Mouse (Mus musculus) intestine, postnatal 0 days (tissue): Measurements from ENCODE around the gene Gm4491. TPM values are rescaled to one million over a fixed set of nuclear protein-coding genes. Genes with fewer than 3 reads are reported as not detected.
"Not testable (repeated sequence)": the region's sequence is repeated elsewhere in the genome, so short reads cannot be mapped to it uniquely, and the experiment has no call there.

Experiments
- ATAC-seq: fragments of 200-750 bp; cut with Nextera tagmentation; 2 replicates; pipeline ENCODE4 v1.8.0; 2017; ENCODE audit warnings: mild to moderate bottlenecking, moderate TSS enrichment, moderate library complexity
- H3K27ac ChIP-seq: fragments of 300-500 bp; sonication (generic); 2 replicates; pipeline ENCODE4 v1.5.1; 2014; ENCODE audit warnings: mild to moderate bottlenecking, low read depth, low read length, moderate library complexity
- H3K27me3 ChIP-seq: fragments of 300-500 bp; sonication (generic); replicated peaks from 2 replicates; pipeline ENCODE4 v1.6.1; 2014; ENCODE audit warnings: low read length, mixed read lengths; ENCODE audit not compliant: control insufficient read depth, insufficient read depth
- H3K36me3 ChIP-seq: fragments of 300-500 bp; sonication (generic); 2 replicates; pipeline ENCODE4 v1.6.1; 2014; ENCODE audit warnings: mild to moderate bottlenecking, moderate library complexity; ENCODE audit not compliant: control insufficient read depth, insufficient read depth
- H3K4me1 ChIP-seq: fragments of 300-500 bp; sonication (generic); replicated peaks from 2 replicates; pipeline ENCODE4 v1.6.1; 2014; ENCODE audit warnings: antibody characterized with exemption, low read length, mixed read lengths; ENCODE audit not compliant: control insufficient read depth, insufficient read depth
- H3K4me2 ChIP-seq: fragments of 300-500 bp; sonication (generic); replicated peaks from 2 replicates; pipeline ENCODE4 v1.6.1; 2014; ENCODE audit warnings: low read depth, mild to moderate bottlenecking, moderate library complexity
- H3K4me3 ChIP-seq: fragments of 300-500 bp; sonication (generic); 2 replicates; pipeline ENCODE4 v1.5.1; 2014; ENCODE audit warnings: low read depth, low read length
- H3K9ac ChIP-seq: fragments of 300-500 bp; sonication (generic); 2 replicates; pipeline ENCODE4 v1.6.1; 2014; ENCODE audit warnings: mild to moderate bottlenecking, low read depth, low read length
- H3K9me3 ChIP-seq: fragments of 300-500 bp; sonication (generic); 2 replicates; pipeline ENCODE4 v1.6.1; 2016; ENCODE audit warnings: mixed run types; ENCODE audit not compliant: control insufficient read depth
- CTCF ChIP-seq: sonication (generic); IDR thresholded peaks from 2 replicates; pipeline ENCODE4 v1.5.1; 2016; ENCODE audit warnings: low read depth, mild to moderate bottlenecking, control low read depth, antibody characterized with exemption, moderate library complexity
- WGBS: fragments of 180-500 bp; shearing (Covaris S2); extraction: QIAGEN DNeasy Blood & Tissue Kit; methylation state at CpG from one replicate; pipeline ENCODE4 v1.1.7; 2014; 5-methylcytosine and 5-hydroxymethylcytosine counted together
- polyA plus RNA-seq: library from polyadenylated mRNA; unstranded; fragments of >200 nt; fragmentation: Nextera tagmentation; extraction: Ambion mirVana; gene quantifications from 2 replicates; pipeline ENCODE4 v1.2.1, GENCODE M21; 2015

The Gm4491 gene
- polyA plus RNA-seq, 1 experiment from 2014 or later, result 0.20 TPM

DNA sequence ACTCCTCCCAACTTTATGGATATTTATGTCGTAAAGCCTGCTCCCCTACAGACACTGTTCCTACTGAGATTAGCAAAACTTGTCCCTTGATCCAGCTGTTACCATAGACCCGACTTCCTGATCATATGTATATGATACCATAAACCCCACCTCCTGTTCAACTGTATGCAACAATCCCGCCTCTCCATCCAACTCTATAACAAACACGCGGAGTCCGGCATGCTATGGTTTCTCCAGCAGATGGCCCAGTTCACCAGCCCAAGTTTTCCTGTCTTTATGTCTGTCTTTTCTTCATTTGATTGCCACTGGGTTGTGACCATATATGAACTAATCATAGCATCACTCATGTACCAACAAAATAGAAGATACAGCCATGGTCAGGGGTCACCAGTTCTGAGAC lies 40.1 kb downstream of the Gm4491 start:
- ATAC-seq, result peak; percentile 72
- no peaks in the 10 kb centered on the region for H3K36me3 ChIP-seq
- peak; percentile 79 for TF ChIP-seq CTCF
- no peak overlapping the region for H3K4me3 ChIP-seq
- no peak overlapping the region for H3K27ac ChIP-seq
- H3K4me1 ChIP-seq, result peaks cover 4% of the 10 kb centered on the region
- no peak overlapping the region for H3K9ac ChIP-seq
- no peaks in the 10 kb centered on the region for H3K9me3 ChIP-seq
- 59% methylated on average over 6 of the region's 6 CpGs for WGBS
- no peak overlapping the region for H3K4me2 ChIP-seq
- H3K27me3 ChIP-seq, result no peaks in the 10 kb centered on the region

GRCm38 (mm10) chr14:57069906-57070305 lies 45.8 kb downstream of the Gm4491 start:
- H3K9ac ChIP-seq, H3K27ac ChIP-seq, H3K27me3 ChIP-seq, H3K36me3 ChIP-seq, H3K4me3 ChIP-seq, H3K9me3 ChIP-seq, H3K4me2 ChIP-seq, ATAC-seq, H3K4me1 ChIP-seq: not testable (repeated sequence)
- WGBS, result 2% methylated on average over 2 of the region's 2 CpGs
- TF ChIP-seq CTCF, result peak; percentile 81

- TF ChIP-seq CTCF, result no peak
Observed at GRCm38 (mm10) chr14:57066053-57066452, 49.6 kb downstream of the Gm4491 start.

More at GRCm38 (mm10) chr14:57066053-57066452, 49.6 kb downstream of the Gm4491 start:
- Histone ChIP-seq H3K9me3 (no peaks in the 10 kb centered on the region), H3K9ac (no peak overlapping the region), H3K36me3 (no peaks in the 10 kb centered on the region), H3K4me1 (peaks cover 5% of the 10 kb centered on the region), H3K4me2 (no peak overlapping the region), H3K27me3 (no peaks in the 10 kb centered on the region), H3K4me3 (no peak overlapping the region), H3K27ac (no peak overlapping the region)
- no peak for ATAC-seq

Other genes starting within 250 kb of the Gm4491 start
- gene Zmym2, start 229.2 kb downstream of the Gm4491 start, polyA plus RNA-seq, result 7.8 and 10.1 TPM in 2 replicates
- gene Gja3, start 57.8 kb downstream of the Gm4491 start, polyA plus RNA-seq, result 0.09 and 0.13 TPM in 2 replicates
- 50.0 and 53.4 TPM in 2 replicates for gene Gjb2, start 11.2 kb downstream of the Gm4491 start, polyA plus RNA-seq
- 0.33 and 0.63 TPM in 2 replicates for gene Gjb6, start 17.7 kb upstream of the Gm4491 start, polyA plus RNA-seq